Mouse (Mus musculus) thymus, adult 18-20 months (tissue): Measurements from ENCODE around the gene Ddi2.
"Not testable (repeated sequence)": the region's sequence is repeated elsewhere in the genome, so short reads cannot be mapped to it uniquely, and the experiment has no call there.

Experiments used
- DNase-seq, 2 experiments: peaks; one replicate each; pipeline ENCODE4 v3.0.0; 2022; ENCODE audit warnings: mixed read lengths in 2 of 2

Ddi2 gene

GRCm38 (mm10) chr4:141722731-141723672 is at the start of gene Ddi2:
Gene Ddi2 (minus strand): TSS chr4:141723419.
- peak; percentile 82 for DNase-seq

- DNase-seq = not testable (repeated sequence)
Observed at GRCm38 (mm10) chr4:141773019-141773418, 49.8 kb upstream of the Ddi2 start.

- no peak for DNase-seq
Observed at GRCm38 (mm10) chr4:141771823-141772222, 48.6 kb upstream of the Ddi2 start.

GRCm38 (mm10) chr4:141769501-141770160 is 46.4 kb upstream of the Ddi2 start:
- no peak for DNase-seq

- no peak for DNase-seq
Observed at GRCm38 (mm10) chr4:141767353-141768036, 44.3 kb upstream of the Ddi2 start.

- DNase-seq = no peak
Observed at GRCm38 (mm10) chr4:141766668-141767352, 43.6 kb upstream of the Ddi2 start.

GRCm38 (mm10) chr4:141766316-141766667 is 43.1 kb upstream of the Ddi2 start:
- no peak for DNase-seq

GRCm38 (mm10) chr4:141765008-141765407 is 41.8 kb upstream of the Ddi2 start:
- DNase-seq = no peak

GRCm38 (mm10) chr4:141763476-141763875 is 40.3 kb upstream of the Ddi2 start:
- no peak for DNase-seq

GRCm38 (mm10) chr4:141762102-141762598 is 38.9 kb upstream of the Ddi2 start:
- DNase-seq = no peak

GRCm38 (mm10) chr4:141760942-141761341 is 37.7 kb upstream of the Ddi2 start:
- DNase-seq = no peak

GRCm38 (mm10) chr4:141758874-141759542 is 35.8 kb upstream of the Ddi2 start:
- no peak for DNase-seq

GRCm38 (mm10) chr4:141757124-141757523 is 33.9 kb upstream of the Ddi2 start:
- no peak for DNase-seq

- no peak for DNase-seq
Observed at GRCm38 (mm10) chr4:141755375-141755930, 32.2 kb upstream of the Ddi2 start.

GRCm38 (mm10) chr4:141752076-141752421 is 28.8 kb upstream of the Ddi2 start:
- DNase-seq = no peak

GRCm38 (mm10) chr4:141751419-141752075 is 28.3 kb upstream of the Ddi2 start:
- no peak for DNase-seq

GRCm38 (mm10) chr4:141750826-141751225 is 27.6 kb upstream of the Ddi2 start:
- DNase-seq = no peak

GRCm38 (mm10) chr4:141749557-141749956 is 26.3 kb upstream of the Ddi2 start:
- DNase-seq = no peak

GRCm38 (mm10) chr4:141746578-141747346 is 23.5 kb upstream of the Ddi2 start, which contains the start of gene Agmat:
Gene Agmat (plus strand): TSS chr4:141746672.
- no peak for DNase-seq

GRCm38 (mm10) chr4:141742381-141742780 is 19.2 kb upstream of the Ddi2 start:
- no peak for DNase-seq
